Mouse (Mus musculus): ENCODE data around the gene Insr. TPM values are rescaled to one million over a fixed set of nuclear protein-coding genes. Genes with fewer than 3 reads are reported as not detected.
"Not testable (repeated sequence)": the region's sequence is repeated elsewhere in the genome, so short reads cannot be mapped to it uniquely, and the experiment has no call there.

Gene Insr
- polyA plus RNA-seq, 1 experiment from 2014 or later = 36.2 TPM

DNA sequence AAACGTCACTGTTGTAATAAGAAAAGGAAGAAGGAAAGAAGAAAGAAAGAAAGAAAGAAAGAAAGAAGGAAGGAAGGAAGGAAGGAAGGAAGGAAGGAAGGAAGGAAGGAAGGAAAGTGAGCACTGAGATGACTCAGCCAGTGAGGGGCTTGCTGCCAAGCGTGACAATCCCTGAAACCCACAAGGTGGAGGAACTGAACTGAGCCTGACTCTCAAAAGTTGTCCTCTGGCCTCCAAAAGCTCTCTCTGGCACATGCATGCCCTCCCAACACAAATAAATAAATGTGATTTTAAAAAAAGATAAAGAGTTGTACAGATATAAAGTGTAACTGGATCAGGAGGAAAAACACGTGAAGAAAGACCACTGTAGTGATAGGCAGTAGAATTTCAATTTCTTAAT is 60.2 kb downstream of the Insr start:
- H3K4me1 ChIP-seq (replicated peaks) = peaks cover 27% of the 10 kb centered on the region
- no peak overlapping the region for H3K4me2 ChIP-seq
- no peaks in the 10 kb centered on the region for H3K9me3 ChIP-seq
- no peaks in the 10 kb centered on the region for H3K36me3 ChIP-seq
- WGBS = 82% methylated on average over 3 of the region's 3 CpGs
- H3K27me3 ChIP-seq = no peaks in the 10 kb centered on the region
- no peak overlapping the region for H3K27ac ChIP-seq
- H3K4me3 ChIP-seq (replicated peaks) = no peak overlapping the region
- H3K9ac ChIP-seq (replicated peaks) = no peak overlapping the region
- no peak for ATAC-seq (ENCODE audit: insufficient number of reproducible peaks, insufficient read depth, low FRiP score, low TSS enrichment, low read depth)

DNA sequence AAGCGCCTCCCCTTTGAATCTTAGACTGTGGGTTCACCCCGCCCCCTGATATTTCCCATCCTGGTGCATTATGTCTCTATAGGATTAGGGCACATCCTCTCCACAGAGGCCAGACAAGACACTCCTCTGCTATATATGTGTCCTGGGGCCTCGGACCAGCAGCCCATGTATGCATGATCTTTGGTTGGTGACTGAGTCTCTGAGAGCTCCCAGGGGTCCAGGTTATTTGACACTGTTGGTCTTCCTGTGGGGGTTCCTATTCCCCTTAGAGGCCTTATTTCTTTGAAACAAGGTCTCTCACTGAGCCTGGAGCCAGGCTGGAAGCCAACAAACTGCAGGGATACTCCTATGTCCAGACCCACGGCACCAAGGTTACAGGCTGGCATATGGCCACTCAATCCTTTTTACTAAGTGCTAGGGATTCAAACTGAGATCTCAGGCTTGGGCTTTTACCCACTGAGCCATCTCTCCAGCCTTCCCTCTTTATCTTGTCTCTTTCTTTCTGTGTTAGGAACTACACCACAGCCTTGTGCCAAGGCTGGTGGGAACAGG is 62.8 kb downstream of the Insr start:
- Histone ChIP-seq H3K9ac (replicated peaks) (no peak overlapping the region), H3K27me3 (no peaks in the 10 kb centered on the region), H3K36me3 (no peaks in the 10 kb centered on the region), H3K4me1 (replicated peaks) (peaks cover 23% of the 10 kb centered on the region), H3K9me3 (no peaks in the 10 kb centered on the region), H3K4me3 (replicated peaks) (no peak overlapping the region), H3K27ac (no peak overlapping the region), H3K4me2 (no peak overlapping the region)
- WGBS = 70% methylated on average over 4 of the region's 4 CpGs
- ATAC-seq (ENCODE audit: insufficient number of reproducible peaks, insufficient read depth, low FRiP score, low TSS enrichment, low read depth) = no peak

DNA sequence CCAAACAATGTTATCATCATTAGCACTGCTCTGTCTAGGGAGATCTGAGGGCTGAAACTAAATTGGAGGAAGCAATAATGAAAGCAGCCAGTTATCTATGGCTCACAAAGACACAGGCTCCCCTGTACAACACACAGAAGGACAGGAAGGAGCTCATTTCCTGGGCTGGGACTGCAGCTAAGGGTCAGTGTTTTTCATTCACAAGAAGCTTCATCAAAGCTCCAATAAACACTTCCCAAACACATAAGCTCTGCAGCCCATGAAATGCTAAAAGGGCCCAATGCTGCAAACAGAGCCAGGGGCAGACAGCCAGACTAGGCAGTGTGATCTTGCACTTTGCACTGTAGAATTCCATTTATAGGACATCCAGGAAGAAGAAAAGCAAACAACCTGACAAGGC is 63.9 kb downstream of the Insr start:
- H3K9me3 ChIP-seq = no peaks in the 10 kb centered on the region
- H3K4me3 ChIP-seq (replicated peaks) = no peak overlapping the region
- ATAC-seq (ENCODE audit: insufficient number of reproducible peaks, insufficient read depth, low FRiP score, low TSS enrichment, low read depth) = no peak
- no peak overlapping the region for H3K4me2 ChIP-seq
- H3K36me3 ChIP-seq = peaks cover 8% of the 10 kb centered on the region; the same call in 1 of the 2 replicates
- no peak overlapping the region for H3K27ac ChIP-seq
- H3K27me3 ChIP-seq = no peaks in the 10 kb centered on the region
- peaks cover 23% of the 10 kb centered on the region for H3K4me1 ChIP-seq (replicated peaks)
- no peak overlapping the region for H3K9ac ChIP-seq (replicated peaks)

DNA sequence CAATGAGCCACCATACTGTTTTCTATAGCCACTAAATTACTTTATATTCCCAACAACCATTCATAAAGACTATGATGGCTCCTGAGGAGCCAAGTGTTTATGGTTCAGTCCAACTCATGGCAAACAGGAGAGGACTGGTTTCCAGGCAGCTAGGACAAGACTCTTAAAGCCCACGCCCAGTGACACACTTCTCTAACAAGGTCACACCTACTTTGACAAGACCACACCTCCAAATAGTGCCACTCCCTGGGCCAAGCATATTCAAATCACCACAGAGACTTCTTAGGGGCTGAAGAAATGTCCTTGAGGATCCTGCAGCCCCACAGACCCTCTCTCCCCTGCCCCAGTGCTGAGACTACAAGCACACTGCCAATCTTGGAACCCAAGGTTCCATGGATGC is 64.8 kb downstream of the Insr start:
- Histone ChIP-seq H3K4me3 (replicated peaks) (no peak overlapping the region), H3K4me2 (no peak overlapping the region), H3K36me3 (peaks cover 14% of the 10 kb centered on the region; the same call in 1 of the 2 replicates), H3K27me3 (no peaks in the 10 kb centered on the region), H3K27ac (no peak overlapping the region), H3K9me3 (no peaks in the 10 kb centered on the region), H3K4me1 (replicated peaks) (peaks cover 22% of the 10 kb centered on the region), H3K9ac (replicated peaks) (no peak overlapping the region)
- no peak for ATAC-seq (ENCODE audit: insufficient number of reproducible peaks, insufficient read depth, low FRiP score, low TSS enrichment, low read depth)
- WGBS = 89% methylated on average over 1 of the region's 1 CpGs

DNA sequence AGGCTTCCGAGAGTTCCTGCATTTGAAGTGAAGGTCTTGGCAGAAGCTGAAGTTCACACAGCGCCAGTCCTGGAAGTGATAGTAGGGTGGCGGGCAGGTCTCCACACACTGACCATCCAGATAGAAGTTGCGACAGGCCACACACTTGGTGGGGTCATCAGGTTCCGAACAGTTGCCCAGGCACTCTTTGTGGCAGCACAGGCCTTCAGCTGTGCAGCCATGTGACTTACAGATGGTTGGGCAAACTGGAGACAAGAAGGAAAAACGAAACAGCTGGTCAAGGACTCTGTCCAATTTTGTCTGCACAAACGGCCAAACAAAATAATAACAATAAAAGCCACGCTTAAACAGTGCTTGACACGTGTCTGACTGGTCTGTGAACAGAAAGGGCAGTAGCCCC is 68.0 kb downstream of the Insr start:
- no peaks in the 10 kb centered on the region for H3K9me3 ChIP-seq
- H3K9ac ChIP-seq (replicated peaks) = no peak overlapping the region
- peaks cover 18% of the 10 kb centered on the region; the same call in 1 of the 2 replicates for H3K36me3 ChIP-seq
- no peak overlapping the region for H3K27ac ChIP-seq
- H3K4me3 ChIP-seq (replicated peaks) = no peak overlapping the region
- no peaks in the 10 kb centered on the region for H3K27me3 ChIP-seq
- H3K4me1 ChIP-seq (replicated peaks) = peaks cover 18% of the 10 kb centered on the region
- WGBS = 88% methylated on average over 9 of the region's 9 CpGs
- H3K4me2 ChIP-seq = no peak overlapping the region
- no peak for ATAC-seq (ENCODE audit: insufficient number of reproducible peaks, insufficient read depth, low FRiP score, low TSS enrichment, low read depth)

GRCm38 (mm10) chr8:3209960-3210359 is 69.5 kb downstream of the Insr start:
- no peak overlapping the region for H3K4me2 ChIP-seq
- no peaks in the 10 kb centered on the region for H3K9me3 ChIP-seq
- peaks cover 27% of the 10 kb centered on the region; the same call in 1 of the 2 replicates for H3K36me3 ChIP-seq
- WGBS = 87% methylated on average over 3 of the region's 3 CpGs
- ATAC-seq (ENCODE audit: insufficient number of reproducible peaks, insufficient read depth, low FRiP score, low TSS enrichment, low read depth) = no peak
- no peak overlapping the region for H3K4me3 ChIP-seq (replicated peaks)
- H3K27me3 ChIP-seq = no peaks in the 10 kb centered on the region
- peaks cover 8% of the 10 kb centered on the region; the same call in 1 of the 2 replicates for H3K4me1 ChIP-seq (replicated peaks)
- H3K9ac ChIP-seq (replicated peaks) = no peak overlapping the region
- H3K27ac ChIP-seq = peak overlapping the region; percentile 35; the same call in 1 of the 2 replicates

DNA sequence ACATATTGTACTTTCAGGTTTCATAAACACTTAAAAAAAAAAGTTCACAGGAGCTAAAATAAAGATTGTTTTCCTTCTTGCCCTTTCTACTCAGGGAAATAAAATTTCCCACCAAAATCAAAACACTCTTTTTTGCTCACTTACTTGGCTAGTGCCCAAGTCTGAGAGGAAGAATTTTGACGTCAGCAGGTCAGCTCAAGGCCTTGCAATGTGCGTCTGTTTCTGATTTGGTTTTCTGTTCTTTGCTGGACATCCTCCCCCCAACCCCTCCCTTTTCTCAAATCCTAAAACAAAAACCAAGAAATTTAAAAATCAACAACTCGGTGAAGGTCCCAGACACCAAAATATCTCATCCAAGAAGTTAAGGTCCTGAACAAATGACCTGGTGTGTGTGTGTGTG is 70.1 kb downstream of the Insr start:
- WGBS = 26% methylated on average over 3 of the region's 3 CpGs
- no peaks in the 10 kb centered on the region for H3K27me3 ChIP-seq
- H3K4me2 ChIP-seq = no peak overlapping the region
- no peak overlapping the region for H3K4me3 ChIP-seq (replicated peaks)
- H3K27ac ChIP-seq = peak overlapping the region; percentile 35; the same call in 1 of the 2 replicates
- H3K36me3 ChIP-seq = peaks cover 33% of the 10 kb centered on the region
- no peak overlapping the region for H3K9ac ChIP-seq (replicated peaks)
- H3K9me3 ChIP-seq = no peaks in the 10 kb centered on the region
- ATAC-seq (ENCODE audit: insufficient number of reproducible peaks, insufficient read depth, low FRiP score, low TSS enrichment, low read depth) = no peak
- peaks cover 8% of the 10 kb centered on the region; the same call in 1 of the 2 replicates for H3K4me1 ChIP-seq (replicated peaks)

GRCm38 (mm10) chr8:3208729-3209128 is 70.7 kb downstream of the Insr start:
- H3K4me2 ChIP-seq = no peak overlapping the region
- no peak overlapping the region for H3K9ac ChIP-seq (replicated peaks)
- H3K4me1 ChIP-seq (replicated peaks) = peaks cover 8% of the 10 kb centered on the region; the same call in 1 of the 2 replicates
- peaks cover 39% of the 10 kb centered on the region for H3K36me3 ChIP-seq
- H3K27me3 ChIP-seq = no peaks in the 10 kb centered on the region
- no peak overlapping the region for H3K27ac ChIP-seq
- H3K9me3 ChIP-seq = no peaks in the 10 kb centered on the region
- no peak for ATAC-seq (ENCODE audit: insufficient number of reproducible peaks, insufficient read depth, low FRiP score, low TSS enrichment, low read depth)
- no peak overlapping the region for H3K4me3 ChIP-seq (replicated peaks)

DNA sequence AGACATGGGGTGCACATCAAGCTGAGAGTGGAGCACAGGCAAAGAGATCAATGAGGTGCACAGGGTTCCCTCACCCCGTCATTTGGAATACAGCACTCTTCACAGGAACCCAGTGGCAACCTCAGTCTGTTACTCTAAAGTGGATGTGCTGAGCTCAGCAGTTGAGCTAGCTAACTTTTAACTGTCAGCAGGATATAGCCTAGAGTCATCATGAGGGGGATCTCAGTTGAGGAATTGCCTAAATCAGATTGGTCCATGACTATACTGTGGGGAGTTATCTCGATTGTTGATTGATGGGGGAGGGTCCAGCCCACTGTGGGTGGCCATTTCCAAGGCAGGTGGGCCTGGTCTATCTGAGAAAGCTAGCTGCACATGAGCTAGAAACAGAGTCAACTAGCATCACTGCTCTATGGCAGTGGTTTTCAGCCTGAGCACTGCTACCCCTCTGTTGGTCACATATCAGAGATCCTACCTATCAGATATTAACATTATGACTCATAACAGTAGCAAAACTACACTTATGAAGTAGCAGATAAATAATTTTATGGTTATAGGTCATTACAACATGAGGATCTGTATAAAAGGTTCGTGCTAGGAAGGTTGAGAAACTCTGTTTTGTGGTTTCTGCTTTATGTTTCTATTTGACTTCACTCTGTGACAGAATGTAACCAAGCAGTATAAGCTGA is 74.5 kb downstream of the Insr start:
- WGBS = 85% methylated on average over 3 of the region's 3 CpGs
- ATAC-seq (ENCODE audit: insufficient number of reproducible peaks, insufficient read depth, low FRiP score, low TSS enrichment, low read depth) = no peak
- no peaks in the 10 kb centered on the region for H3K27me3 ChIP-seq
- no peaks in the 10 kb centered on the region for H3K9me3 ChIP-seq
- no peak overlapping the region for H3K4me3 ChIP-seq (replicated peaks)
- peaks cover 56% of the 10 kb centered on the region for H3K36me3 ChIP-seq
- peaks cover 7% of the 10 kb centered on the region; the same call in 1 of the 2 replicates for H3K4me1 ChIP-seq (replicated peaks)
- no peak overlapping the region for H3K9ac ChIP-seq (replicated peaks)
- H3K27ac ChIP-seq = no peak overlapping the region
- H3K4me2 ChIP-seq = no peak overlapping the region

GRCm38 (mm10) chr8:3202792-3203191 is 76.6 kb downstream of the Insr start:
- 96% methylated on average over 7 of the region's 7 CpGs for WGBS
- peaks cover 67% of the 10 kb centered on the region for H3K36me3 ChIP-seq

DNA sequence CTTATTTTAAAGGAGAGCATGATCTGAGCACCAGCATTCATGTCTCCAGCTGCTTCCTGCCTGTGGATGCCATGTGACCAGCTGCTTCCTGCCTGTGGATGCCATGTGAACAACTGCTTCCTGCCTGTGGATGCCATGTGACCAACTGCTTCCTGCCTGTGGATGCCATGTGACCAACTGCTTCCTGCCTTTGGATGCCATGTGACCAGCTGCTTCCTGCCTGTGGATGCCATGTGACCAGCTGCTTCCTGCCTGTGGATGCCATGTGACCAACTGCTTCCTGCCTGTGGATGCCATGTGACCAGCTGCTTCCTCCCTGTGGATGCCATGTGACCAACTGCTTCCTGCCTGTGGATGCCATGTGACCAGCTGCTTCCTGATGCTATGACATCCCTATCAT is 85.1 kb downstream of the Insr start:
- H3K27ac ChIP-seq; H3K4me1 ChIP-seq (replicated peaks); H3K9ac ChIP-seq (replicated peaks); H3K4me2 ChIP-seq; H3K4me3 ChIP-seq (replicated peaks); ATAC-seq (ENCODE audit: insufficient number of reproducible peaks, insufficient read depth, low FRiP score, low TSS enrichment, low read depth); H3K27me3 ChIP-seq; H3K9me3 ChIP-seq: not testable (repeated sequence)
- H3K36me3 ChIP-seq = peaks cover 79% of the 10 kb centered on the region

More at GRCm38 (mm10) chr8:3202792-3203191, 76.6 kb downstream of the Insr start:
- Histone ChIP-seq H3K4me3 (replicated peaks) (no peak overlapping the region), H3K4me1 (replicated peaks) (no peaks in the 10 kb centered on the region), H3K27me3 (no peaks in the 10 kb centered on the region), H3K27ac (no peak overlapping the region), H3K4me2 (no peak overlapping the region), H3K9me3 (no peaks in the 10 kb centered on the region), H3K9ac (replicated peaks) (no peak overlapping the region)
- ATAC-seq (ENCODE audit: insufficient number of reproducible peaks, insufficient read depth, low FRiP score, low TSS enrichment, low read depth) = no peak

DNA sequence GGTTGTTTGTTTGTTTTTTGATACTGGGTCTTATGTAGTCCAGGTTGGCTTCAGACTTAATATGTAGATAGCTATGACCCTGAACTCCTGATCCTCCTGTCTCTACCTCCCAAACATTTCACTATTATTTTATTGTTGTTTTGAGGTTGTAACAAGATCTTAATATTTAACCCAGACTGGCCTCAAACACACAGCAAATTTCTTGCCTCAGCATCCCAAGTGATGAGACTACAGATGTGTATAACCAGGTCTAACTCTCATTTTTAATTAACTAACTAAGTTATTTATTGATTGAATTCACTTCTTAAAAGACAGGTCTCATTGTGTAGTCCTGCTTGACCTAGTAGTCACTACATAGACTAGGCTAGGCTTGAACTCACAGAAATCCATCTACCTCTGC is 88.4 kb downstream of the Insr start:
- Histone ChIP-seq H3K9ac (replicated peaks) (no peak overlapping the region), H3K4me3 (replicated peaks) (no peak overlapping the region), H3K4me2 (no peak overlapping the region), H3K27me3 (no peaks in the 10 kb centered on the region), H3K36me3 (peaks cover 87% of the 10 kb centered on the region), H3K27ac (no peak overlapping the region), H3K4me1 (replicated peaks) (no peaks in the 10 kb centered on the region), H3K9me3 (peaks cover 9% of the 10 kb centered on the region; the same call in 1 of the 2 replicates)
- ATAC-seq (ENCODE audit: insufficient number of reproducible peaks, insufficient read depth, low FRiP score, low TSS enrichment, low read depth) = no peak
